Mouse (Mus musculus) retina, postnatal 7 days (tissue): ENCODE data around the gene Stx3.

Experiments used
- DNase-seq: peaks from one replicate; pipeline ENCODE4 v3.0.0-alpha.2; 2012; ENCODE audit warnings: low read depth, low spot score

Stx3 gene

GRCm38 (mm10) chr19:11725915-11726314 lies 93.3 kb downstream of the Stx3 start:
- no peak for DNase-seq
